Mouse (Mus musculus): ENCODE measurements at regions not wholly inside any gene's neighbourhood (a gene's known extent, or its start where the extent isn't known, plus 50 kb on each side); places are given as distances from the start of the nearest gene placed in this dataset.
"Not testable (repeated sequence)": the region's sequence is repeated elsewhere in the genome, so short reads cannot be mapped to it uniquely, and the experiment has no call there.

DNA sequence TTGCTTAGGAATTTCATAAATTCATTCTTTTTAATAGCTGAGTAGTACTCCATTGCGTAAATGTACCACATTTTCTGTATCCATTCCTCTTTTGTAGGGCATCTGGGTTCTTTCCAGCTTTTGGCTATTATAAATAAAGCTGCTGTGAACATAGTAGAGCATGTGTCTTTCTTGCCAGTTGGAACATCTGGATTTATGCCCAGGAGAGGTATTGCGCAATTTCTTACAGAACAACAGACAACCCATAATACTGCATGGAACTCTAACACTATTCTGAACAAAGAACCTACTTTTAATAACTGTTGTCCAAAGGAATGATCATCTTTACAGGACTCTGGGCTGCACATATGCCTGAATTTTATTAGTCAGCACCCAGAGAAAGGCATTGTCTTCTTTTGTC lies 373.4 kb downstream of the Casp12 start:
- not testable (repeated sequence) for DNase-seq

DNA sequence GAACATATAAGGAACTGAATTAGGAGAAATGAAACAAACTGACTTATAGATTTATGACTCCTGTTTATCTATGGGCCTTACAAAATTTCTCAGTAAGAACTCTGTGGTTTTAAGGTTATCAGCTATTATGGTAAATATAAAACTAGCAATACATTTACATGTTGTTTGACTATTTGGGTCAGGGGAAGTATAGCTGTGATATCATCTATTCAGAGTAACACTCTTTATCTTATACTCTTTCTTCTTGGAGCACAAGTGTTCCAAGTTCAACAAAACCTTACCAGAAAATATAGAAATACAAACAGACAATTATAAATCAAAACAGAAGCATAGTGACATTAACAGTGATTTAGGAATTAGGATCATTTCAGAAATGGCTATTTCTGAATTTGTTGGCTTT lies 383.6 kb downstream of the Casp12 start:
- no peak for DNase-seq

DNA sequence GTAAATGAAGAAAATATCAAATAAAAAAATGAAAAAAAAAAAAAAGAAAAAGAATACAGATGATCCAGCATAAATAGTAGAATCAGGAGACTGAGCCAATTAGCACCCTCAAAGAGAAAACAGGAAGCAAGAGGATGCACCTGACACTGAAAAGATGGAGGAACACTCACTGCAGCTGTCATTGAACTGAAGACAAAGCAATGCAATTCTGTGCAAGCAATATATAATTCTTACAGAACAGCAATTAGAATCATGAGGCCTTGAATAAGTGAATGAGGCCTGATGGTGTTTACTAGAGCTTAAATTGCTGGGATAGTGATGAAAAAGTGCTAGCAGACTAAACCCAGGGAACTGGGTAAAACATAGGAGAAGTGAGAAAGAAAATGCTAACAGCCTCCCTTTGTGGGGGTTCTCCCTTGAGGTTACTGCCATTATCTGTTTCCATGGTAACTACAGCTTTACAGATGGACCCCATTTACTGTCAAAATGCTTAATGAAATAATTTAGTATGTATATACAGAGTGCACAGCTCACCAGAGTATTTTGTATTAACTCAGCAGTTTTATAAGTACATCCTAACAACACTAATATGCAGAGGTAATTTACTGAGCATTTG lies 407.6 kb downstream of the Casp12 start:
- no peak for DNase-seq

DNA sequence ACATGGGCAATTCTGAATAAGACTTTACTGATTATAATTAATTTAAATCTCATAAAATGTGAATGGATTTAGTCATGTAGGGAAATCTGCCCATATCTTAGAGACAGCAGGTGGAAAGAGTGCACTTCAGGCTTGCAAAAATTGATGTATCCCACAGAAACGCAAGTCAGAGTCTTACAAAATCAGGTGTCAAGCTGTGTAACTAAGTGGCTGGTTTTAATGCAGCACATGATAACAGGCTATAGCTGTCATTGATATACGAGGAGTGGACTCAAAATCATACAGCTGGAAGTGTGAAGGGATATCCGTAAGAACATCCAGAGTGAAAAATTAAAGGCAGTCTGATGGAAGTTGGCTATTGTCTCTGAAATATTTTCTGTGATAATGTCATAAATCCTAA lies 408.6 kb downstream of the Casp12 start:
- DNase-seq: no peak

DNA sequence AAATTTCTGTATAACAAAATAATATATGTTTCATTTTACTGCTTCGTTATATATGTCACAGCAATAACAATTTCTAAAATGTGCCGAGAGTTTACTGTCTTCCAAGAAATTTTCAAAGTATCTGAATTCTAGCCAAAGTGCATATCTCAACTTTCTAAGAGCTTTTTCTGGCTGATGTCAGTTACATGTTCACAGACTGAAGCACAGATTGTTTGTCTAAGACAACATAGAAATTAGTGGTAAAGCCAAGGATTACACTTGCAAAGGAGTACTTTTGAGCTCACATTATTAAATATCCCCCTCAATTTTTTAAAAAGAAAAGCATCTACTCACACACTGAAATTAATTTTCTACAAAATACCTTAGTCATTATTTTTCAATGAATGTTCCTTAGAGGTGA lies 407.2 kb upstream of the Pdgfd start:
- DNase-seq: no peak

DNA sequence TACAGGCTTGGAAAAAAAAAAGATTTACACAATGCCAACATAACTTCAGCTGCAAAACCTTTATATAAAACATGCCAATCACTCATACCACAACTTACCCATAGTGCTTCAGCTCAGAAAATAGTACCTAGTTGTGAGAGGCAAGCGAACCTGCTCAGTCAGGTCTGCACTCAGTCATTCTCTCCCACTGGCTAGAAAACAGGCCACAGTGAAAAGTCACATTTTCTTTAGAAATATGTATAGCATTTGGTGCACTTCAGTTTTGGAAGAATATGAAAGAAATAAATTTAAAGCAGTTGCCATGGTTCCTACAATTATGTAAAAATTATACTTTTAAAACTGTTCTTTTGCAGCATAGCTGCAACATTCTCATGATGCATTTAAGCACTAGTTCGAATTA lies 398.5 kb upstream of the Pdgfd start:
- no peak for DNase-seq

DNA sequence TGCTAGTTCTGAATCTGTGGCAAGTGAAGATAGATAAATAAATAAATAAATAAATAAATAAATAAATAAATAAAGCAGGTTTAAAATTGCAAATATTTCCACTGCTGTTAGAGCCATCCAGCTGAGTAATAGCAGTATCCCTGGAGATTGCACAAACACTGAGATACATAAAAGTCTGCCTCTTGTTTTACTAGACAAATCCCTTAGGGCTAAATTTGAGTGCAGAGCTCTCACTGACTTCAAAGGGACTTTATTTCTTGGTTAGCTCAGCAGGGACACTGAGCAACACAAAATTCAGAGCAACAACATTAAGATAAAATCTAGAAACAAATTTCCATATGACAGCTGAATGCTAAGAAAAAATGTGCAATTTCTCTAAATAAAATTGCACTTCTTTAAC lies 397.2 kb upstream of the Pdgfd start:
- no peak for DNase-seq

Measured in cerebellum, postnatal 14 days (tissue).